Mouse (Mus musculus) CH12.LX (cell line): Measurements from ENCODE around the gene Kpnb1. TPM values are rescaled to one million over a fixed set of nuclear protein-coding genes. Genes with fewer than 3 reads are reported as not detected.

Source experiments
- DNase-seq: peaks from one replicate; pipeline ENCODE4 v3.0.0-alpha.2; 2013; ENCODE audit errors: extremely low read depth
- H3K27ac ChIP-seq: 2 replicates; pipeline ENCODE4 v1.5.1; 2012; ENCODE audit warnings: low read depth, mild to moderate bottlenecking, control low read depth, moderate library complexity; ENCODE audit not compliant: insufficient read depth
- H3K27me3 ChIP-seq: replicated peaks from 2 replicates; pipeline ENCODE3; 2012; ENCODE audit warnings: inconsistent platforms
- H3K36me3 ChIP-seq, 2 experiments: replicated peaks in 1 of 2; 2 replicates each; pipeline versions ENCODE3 to v1.6.1; 2012; ENCODE audit warnings: inconsistent platforms in 1 of 2, low read length in 1 of 2, mild to moderate bottlenecking in 1 of 2, mixed read lengths in 1 of 2, moderate library complexity in 1 of 2; ENCODE audit not compliant: control insufficient read depth in 1 of 2, insufficient read depth in 1 of 2
- H3K4me1 ChIP-seq, 2 experiments: 2 replicates each; pipeline ENCODE4 v1.6.1; 2012; ENCODE audit warnings: inconsistent platforms in 1 of 2, moderate library complexity in 1 of 2; ENCODE audit not compliant: insufficient read depth in 2 of 2, control insufficient read depth in 1 of 2
- H3K4me2 ChIP-seq: 2 replicates; pipeline ENCODE4 v1.6.1; 2012; ENCODE audit warnings: low read depth, mild to moderate bottlenecking, control low read depth; ENCODE audit not compliant: poor library complexity, insufficient read depth, severe bottlenecking
- H3K4me3 ChIP-seq, 3 experiments: fragments of 150-350 bp in 1 of 3; sonication (generic) in 1 of 3; replicated peaks in 1 of 3; 2 replicates each; pipeline versions ENCODE3 to v1.5.1; 2011 to 2012; ENCODE audit warnings: low read depth in 2 of 3, low read length in 2 of 3, mild to moderate bottlenecking in 2 of 3, moderate library complexity in 2 of 3, control low read depth in 1 of 3, improper control_type of control experiment in 1 of 3, inconsistent platforms in 1 of 3, mixed read lengths in 1 of 3; ENCODE audit not compliant: poor library complexity in 1 of 3
- H3K79me2 ChIP-seq: replicated peaks from 2 replicates; pipeline ENCODE4 v1.6.1; 2012; ENCODE audit warnings: mild to moderate bottlenecking, moderate library complexity; ENCODE audit not compliant: control insufficient read depth, poor library complexity, insufficient read depth, severe bottlenecking; ENCODE audit errors: extremely low read depth
- H3K9ac ChIP-seq: 2 replicates; pipeline ENCODE4 v1.6.1; 2012; ENCODE audit warnings: low read depth, mild to moderate bottlenecking, control low read depth, moderate library complexity; ENCODE audit not compliant: insufficient read depth
- H3K9me3 ChIP-seq: replicated peaks from 2 replicates; pipeline ENCODE3; 2012; ENCODE audit warnings: low read length, inconsistent platforms, mixed read lengths
- BHLHE40 ChIP-seq: IDR thresholded peaks from 2 replicates; pipeline ENCODE4 v1.6.1; 2011; ENCODE audit warnings: mild to moderate bottlenecking, low read depth, low read length, improper control_type of control experiment
- CHD1 ChIP-seq: IDR thresholded peaks from 2 replicates; pipeline ENCODE4 v1.6.1; 2012; ENCODE audit warnings: low read depth, low read length, improper control_type of control experiment, inconsistent platforms
- CTCF ChIP-seq, 2 experiments: IDR thresholded peaks in 1 of 2; conservative IDR thresholded peaks in 1 of 2; 2 replicates each; pipeline ENCODE4 v1.5.1; 2011 to 2012; ENCODE audit warnings: low read depth in 2 of 2, low read length in 2 of 2, improper control_type of control experiment in 1 of 2, inconsistent platforms in 1 of 2, mild to moderate bottlenecking in 1 of 2, moderate library complexity in 1 of 2
- EP300 ChIP-seq: IDR thresholded peaks from 2 replicates; pipeline ENCODE4 v1.6.1; 2011; ENCODE audit warnings: low read length, improper control_type of control experiment
- ETS1 ChIP-seq: conservative IDR thresholded peaks from 2 replicates; pipeline ENCODE4 v1.6.1; 2012; ENCODE audit warnings: low read depth, mild to moderate bottlenecking, inconsistent platforms, low read length, improper control_type of control experiment, moderate library complexity
- GABPA ChIP-seq: IDR thresholded peaks from 2 replicates; pipeline ENCODE4 v1.6.1; 2012; ENCODE audit warnings: low read depth, low read length, improper control_type of control experiment, inconsistent platforms; ENCODE audit not compliant: insufficient replicate concordance
- HCFC1 ChIP-seq: IDR thresholded peaks from 2 replicates; pipeline ENCODE4 v1.6.1; 2012; ENCODE audit warnings: low read depth, mild to moderate bottlenecking, inconsistent platforms, low read length, improper control_type of control experiment
- IRF4 ChIP-seq: IDR thresholded peaks from 2 replicates; pipeline ENCODE4 v1.6.1; 2014; ENCODE audit warnings: low read depth, mild to moderate bottlenecking, inconsistent platforms, low read length, improper control_type of control experiment
- JUN ChIP-seq: IDR thresholded peaks from 2 replicates; pipeline ENCODE4 v1.6.1; 2011; ENCODE audit warnings: low read depth, mild to moderate bottlenecking, low read length, improper control_type of control experiment, moderate library complexity; ENCODE audit not compliant: insufficient read depth
- JUND ChIP-seq: conservative IDR thresholded peaks from 2 replicates; pipeline ENCODE4 v1.6.1; 2011; ENCODE audit warnings: low read depth, low read length, improper control_type of control experiment
- KAT2A ChIP-seq: IDR thresholded peaks from 2 replicates; pipeline ENCODE4 v1.6.1; 2012; ENCODE audit warnings: low read length, improper control_type of control experiment, inconsistent platforms; ENCODE audit not compliant: insufficient replicate concordance
- MAFK ChIP-seq: IDR thresholded peaks from 2 replicates; pipeline ENCODE4 v1.6.1; 2011; ENCODE audit warnings: low read length, improper control_type of control experiment; ENCODE audit not compliant: insufficient replicate concordance
- MAZ ChIP-seq: IDR thresholded peaks from 2 replicates; pipeline ENCODE4 v1.6.1; 2012; ENCODE audit warnings: low read depth, mild to moderate bottlenecking, inconsistent platforms, low read length, improper control_type of control experiment, moderate library complexity
- MXI1 ChIP-seq: IDR thresholded peaks from 2 replicates; pipeline ENCODE4 v1.6.1; 2011; ENCODE audit warnings: mild to moderate bottlenecking, low read depth, low read length, improper control_type of control experiment
- MYC ChIP-seq: IDR thresholded peaks from 2 replicates; pipeline ENCODE4 v1.6.1; 2011; ENCODE audit warnings: low read depth, mild to moderate bottlenecking, improper control_type of control experiment, low read length
- NELFE ChIP-seq: IDR thresholded peaks from 2 replicates; pipeline ENCODE4 v1.6.1; 2011; ENCODE audit warnings: low read depth, low read length, improper control_type of control experiment
- POLR2AphosphoS2 ChIP-seq: IDR thresholded peaks from 2 replicates; pipeline ENCODE4 v1.6.1; 2011; ENCODE audit warnings: low read depth, low read length, improper control_type of control experiment
- RAD21 ChIP-seq: IDR thresholded peaks from 2 replicates; pipeline ENCODE4 v1.6.1; 2011; ENCODE audit warnings: low read depth, mild to moderate bottlenecking, low read length, improper control_type of control experiment, moderate library complexity
- RCOR1 ChIP-seq: conservative IDR thresholded peaks from 2 replicates; pipeline ENCODE4 v1.6.1; 2012; ENCODE audit warnings: low read depth, mild to moderate bottlenecking, inconsistent platforms, low read length, improper control_type of control experiment
- ZC3H11A ChIP-seq: IDR thresholded peaks from 2 replicates; pipeline ENCODE4 v1.6.1; 2012; ENCODE audit warnings: low read depth, mild to moderate bottlenecking, inconsistent platforms, low read length, improper control_type of control experiment
- ZMIZ1 ChIP-seq: IDR thresholded peaks from 2 replicates; pipeline ENCODE4 v1.6.1; 2012; ENCODE audit warnings: low read depth, mild to moderate bottlenecking, inconsistent platforms, low read length, improper control_type of control experiment
- dilution Hi-C: fragments of 300-500 bp; cut with MboI; formaldehyde crosslinking; loops from 2 replicates; pipeline ENCODE4 v1.14.3; 2020; ENCODE audit warnings: low sequenced_read_pairs; ENCODE audit not compliant: extremely low pct_unique_long_range_greater_than_20kb, extremely low pct_ligation_motif_present
- in situ Hi-C: fragments of 300-500 bp; cut with MboI; formaldehyde crosslinking; loops from 3 replicates; pipeline ENCODE4 v1.14.3; 2019; ENCODE audit warnings: low sequenced_read_pairs, low pct_ligation_motif_present, low pct_unique_long_range_greater_than_20kb, mixed read lengths
- polyA plus RNA-seq: library from polyadenylated mRNA; unstranded; fragments of >175 nt; gene quantifications from 2 replicates; pipeline ENCODE4 v1.2.1, GENCODE M21; 2012; ENCODE audit warnings: low read depth; ENCODE audit not compliant: insufficient read length
- total RNA-seq, 2 experiments: library from RNA; depleted of rRNA; stranded (reverse); fragments of 300-350 nt in 1 of 2; fragments of >200 nt in 1 of 2; gene quantifications; 2 replicates each; pipeline ENCODE4 v1.2.3; 2012 to 2014

Gene Kpnb1
- total and polyA plus RNA-seq, 3 experiments = 194 to 411 (median 234) TPM

- Histone ChIP-seq H3K4me2 (no peak overlapping the region), H3K27me3 (no peaks in the 10 kb centered on the region), H3K36me3 (peaks cover 57 to 87% of the 10 kb centered on the region in 2 experiments), H3K9ac (no peak overlapping the region), H3K27ac (no peak overlapping the region), H3K4me1 (peaks cover 0 to 11% of the 10 kb centered on the region in 2 experiments; a peak in 2 of 4 replicates), H3K9me3 (no peaks in the 10 kb centered on the region), H3K4me3 (no peak overlapping the region), H3K79me2 (no peaks in the 10 kb centered on the region)
- TF ChIP-seq MYC = no peak
- no peak for TF ChIP-seq NELFE
- no peak for TF ChIP-seq ETS1
- no peak for TF ChIP-seq JUND
- TF ChIP-seq RCOR1 = no peak
- TF ChIP-seq MAZ = no peak
- dilution Hi-C loops (no loop called here), in situ Hi-C loops (no loop called here)
- DNase-seq = no peak
Measured at GRCm38 (mm10) chr11:97210728-97211400, 23.2 kb upstream of the Kpnb1 start.

- H3K27ac ChIP-seq = no peak overlapping the region
- TF ChIP-seq MAFK = no peak
- TF ChIP-seq ZC3H11A = no peak
- no peak for TF ChIP-seq EP300
- no peak for TF ChIP-seq ZMIZ1
- TF ChIP-seq RCOR1 = no peak
- TF ChIP-seq JUN = no peak
- no peak for TF ChIP-seq GABPA
- TF ChIP-seq MXI1 = no peak
- TF ChIP-seq KAT2A = no peak
- TF ChIP-seq IRF4 = no peak
- no peak for TF ChIP-seq POLR2AphosphoS2
- no peak for TF ChIP-seq JUND
- TF ChIP-seq HCFC1 = no peak
- TF ChIP-seq BHLHE40 = no peak
- no peak for TF ChIP-seq RAD21
- TF ChIP-seq CHD1 = no peak
- TF ChIP-seq CTCF (conservative IDR thresholded peaks at IDR 0.05 in 1 of 2, IDR thresholded peaks at IDR 0.05 in 1 of 2; ENCODE audit: low read depth in 2 of 2, low read length in 2 of 2) = no peak
- TF ChIP-seq, all 38 proteins: peak for 0
- no peaks in the 10 kb centered on the region for H3K79me2 ChIP-seq
- no peak overlapping the region for H3K4me3 ChIP-seq
- DNase-seq = no peak
- H3K4me2 ChIP-seq = no peak overlapping the region
- H3K9ac ChIP-seq = no peak overlapping the region
- dilution Hi-C loops = no loop called here
- H3K27me3 ChIP-seq = no peaks in the 10 kb centered on the region
- H3K36me3 ChIP-seq = peaks cover 26 to 58% of the 10 kb centered on the region in 2 experiments
- in situ Hi-C loops = no loop called here
- no peaks in the 10 kb centered on the region for H3K9me3 ChIP-seq
- peaks cover 0 to 14% of the 10 kb centered on the region in 2 experiments; a peak in 2 of 4 replicates for H3K4me1 ChIP-seq
Measured at GRCm38 (mm10) chr11:97207011-97207422, 19.3 kb upstream of the Kpnb1 start.
